Mouse (Mus musculus): ENCODE results near the gene Rln1. TPM values are rescaled to one million over a fixed set of nuclear protein-coding genes. Genes with fewer than 3 reads are reported as not detected.

Gene Rln1
- polyA plus RNA-seq, 1 experiment from 2014 or later, result not detected

- peak overlapping the region; percentile 31 for H3K4me3 ChIP-seq
- peak overlapping the region; percentile 57 for H3K4me2 ChIP-seq
- H3K9me3 ChIP-seq, result no peaks in the 10 kb centered on the region
- peak; percentile 70; the same call in 1 of the 2 replicates for ATAC-seq (ENCODE audit: borderline replicate concordance, extremely low read depth, low FRiP score, low TSS enrichment)
- no peak overlapping the region for H3K27ac ChIP-seq
- H3K9ac ChIP-seq, result 0 out of 2 replicates have a peak overlapping the region, but pooled peaks have one; percentile 19
- no peaks in the 10 kb centered on the region for H3K27me3 ChIP-seq
- WGBS, result 4% methylated on average over 20 of the region's 20 CpGs
- no peaks in the 10 kb centered on the region for H3K4me1 ChIP-seq
- H3K36me3 ChIP-seq, result no peaks in the 10 kb centered on the region
Measured at GRCm38 (mm10) chr19:29354895-29355877, 20.7 kb upstream of the Rln1 start.

GRCm38 (mm10) chr19:29350991-29351390, 16.5 kb upstream of the Rln1 start:
- no peak for ATAC-seq (ENCODE audit: borderline replicate concordance, extremely low read depth, low FRiP score, low TSS enrichment)
- Histone ChIP-seq H3K4me3 (no peak overlapping the region), H3K36me3 (no peaks in the 10 kb centered on the region), H3K27me3 (no peaks in the 10 kb centered on the region), H3K4me1 (no peaks in the 10 kb centered on the region), H3K27ac (no peak overlapping the region), H3K4me2 (no peak overlapping the region), H3K9ac (no peak overlapping the region), H3K9me3 (no peaks in the 10 kb centered on the region)
- WGBS, result 52% methylated on average over 5 of the region's 5 CpGs

- Histone ChIP-seq H3K9me3 (no peaks in the 10 kb centered on the region), H3K4me1 (no peaks in the 10 kb centered on the region), H3K4me2 (no peak overlapping the region), H3K36me3 (no peaks in the 10 kb centered on the region), H3K9ac (no peak overlapping the region), H3K27me3 (no peaks in the 10 kb centered on the region), H3K4me3 (no peak overlapping the region), H3K27ac (no peak overlapping the region)
- WGBS, result 72% methylated on average over 6 of the region's 6 CpGs
- ATAC-seq (ENCODE audit: borderline replicate concordance, extremely low read depth, low FRiP score, low TSS enrichment), result no peak
Measured at GRCm38 (mm10) chr19:29345636-29346035, 11.2 kb upstream of the Rln1 start.

GRCm38 (mm10) chr19:29344868-29345267, 10.4 kb upstream of the Rln1 start:
- Histone ChIP-seq H3K4me2 (no peak overlapping the region), H3K27ac (no peak overlapping the region), H3K9ac (no peak overlapping the region), H3K4me3 (no peak overlapping the region), H3K4me1 (no peaks in the 10 kb centered on the region), H3K9me3 (no peaks in the 10 kb centered on the region), H3K27me3 (no peaks in the 10 kb centered on the region), H3K36me3 (no peaks in the 10 kb centered on the region)
- ATAC-seq (ENCODE audit: borderline replicate concordance, extremely low read depth, low FRiP score, low TSS enrichment), result no peak

GRCm38 (mm10) chr19:29342281-29342680, 7.8 kb upstream of the Rln1 start:
- Histone ChIP-seq H3K27me3 (no peaks in the 10 kb centered on the region), H3K9ac (no peak overlapping the region), H3K9me3 (no peaks in the 10 kb centered on the region), H3K4me3 (no peak overlapping the region), H3K36me3 (no peaks in the 10 kb centered on the region), H3K4me2 (no peak overlapping the region), H3K4me1 (no peaks in the 10 kb centered on the region), H3K27ac (no peak overlapping the region)
- no peak for ATAC-seq (ENCODE audit: borderline replicate concordance, extremely low read depth, low FRiP score, low TSS enrichment)
- WGBS, result 73% methylated on average over 6 of the region's 6 CpGs

- H3K27ac ChIP-seq, result no peak overlapping the region
- H3K4me2 ChIP-seq, result no peak overlapping the region
- no peaks in the 10 kb centered on the region for H3K4me1 ChIP-seq
- no peaks in the 10 kb centered on the region for H3K9me3 ChIP-seq
- no peaks in the 10 kb centered on the region for H3K36me3 ChIP-seq
- no peak overlapping the region for H3K9ac ChIP-seq
- ATAC-seq (ENCODE audit: borderline replicate concordance, extremely low read depth, low FRiP score, low TSS enrichment), result no peak
- H3K4me3 ChIP-seq, result no peak overlapping the region
- H3K27me3 ChIP-seq, result no peaks in the 10 kb centered on the region
- WGBS, result 81% methylated on average over 4 of the region's 4 CpGs
Measured at GRCm38 (mm10) chr19:29341029-29341428, 6.6 kb upstream of the Rln1 start.

- WGBS, result 87% methylated on average over 2 of the region's 2 CpGs
- ATAC-seq (ENCODE audit: borderline replicate concordance, extremely low read depth, low FRiP score, low TSS enrichment), result no peak
- no peak overlapping the region for H3K4me2 ChIP-seq
- no peak overlapping the region for H3K4me3 ChIP-seq
- no peak overlapping the region for H3K27ac ChIP-seq
- no peaks in the 10 kb centered on the region; the same call in 1 of the 2 replicates for H3K4me1 ChIP-seq
- no peak overlapping the region for H3K9ac ChIP-seq
- no peaks in the 10 kb centered on the region for H3K36me3 ChIP-seq
- no peaks in the 10 kb centered on the region for H3K9me3 ChIP-seq
- H3K27me3 ChIP-seq, result peaks cover 20% of the 10 kb centered on the region
Measured at GRCm38 (mm10) chr19:29336624-29337023, 2.2 kb upstream of the Rln1 start.

GRCm38 (mm10) chr19:29326822-29327552, 7.5 kb downstream of the Rln1 start:
- no peaks in the 10 kb centered on the region for H3K9me3 ChIP-seq
- no peaks in the 10 kb centered on the region for H3K36me3 ChIP-seq
- H3K4me2 ChIP-seq, result no peak overlapping the region
- WGBS, result 76% methylated on average over 13 of the region's 13 CpGs
- no peak overlapping the region for H3K27ac ChIP-seq
- no peak overlapping the region for H3K4me3 ChIP-seq
- H3K4me1 ChIP-seq, result no peaks in the 10 kb centered on the region
- no peak overlapping the region for H3K9ac ChIP-seq
- H3K27me3 ChIP-seq, result peaks cover 6% of the 10 kb centered on the region; the same call in 1 of the 2 replicates
- no peak for ATAC-seq (ENCODE audit: borderline replicate concordance, extremely low read depth, low FRiP score, low TSS enrichment)

- no peak for ATAC-seq (ENCODE audit: borderline replicate concordance, extremely low read depth, low FRiP score, low TSS enrichment)
- no peak overlapping the region for H3K4me2 ChIP-seq
- H3K27me3 ChIP-seq, result peaks cover 6% of the 10 kb centered on the region; the same call in 1 of the 2 replicates
- no peaks in the 10 kb centered on the region for H3K4me1 ChIP-seq
- H3K27ac ChIP-seq, result no peak overlapping the region
- no peaks in the 10 kb centered on the region for H3K36me3 ChIP-seq
- H3K9ac ChIP-seq, result no peak overlapping the region
- H3K9me3 ChIP-seq, result no peaks in the 10 kb centered on the region
- 79% methylated on average over 4 of the region's 4 CpGs for WGBS
- H3K4me3 ChIP-seq, result no peak overlapping the region
Measured at GRCm38 (mm10) chr19:29326396-29326795, 8.1 kb downstream of the Rln1 start.

- Histone ChIP-seq H3K4me3 (peak overlapping the region; percentile 33), H3K4me1 (no peaks in the 10 kb centered on the region), H3K4me2 (peak overlapping the region; percentile 66), H3K27me3 (peaks cover 6% of the 10 kb centered on the region; the same call in 1 of the 2 replicates), H3K36me3 (no peaks in the 10 kb centered on the region), H3K27ac (no peak overlapping the region), H3K9ac (no peak overlapping the region), H3K9me3 (no peaks in the 10 kb centered on the region)
- WGBS, result 25% methylated on average over 9 of the region's 9 CpGs
- ATAC-seq (ENCODE audit: borderline replicate concordance, extremely low read depth, low FRiP score, low TSS enrichment), result no peak
Measured at GRCm38 (mm10) chr19:29325852-29326180, 8.7 kb downstream of the Rln1 start.

GRCm38 (mm10) chr19:29325053-29325851, 9.2 kb downstream of the Rln1 start, which contains the start of gene Insl6:
Insl6 (minus strand) TSS chr19:29325356.
- H3K9ac ChIP-seq, result no peak within 1 kb of the TSS
- H3K4me2 ChIP-seq, result peak within 1 kb of the TSS; percentile 66
- no peaks in the 10 kb centered on the region for H3K4me1 ChIP-seq
- H3K27ac ChIP-seq, result no peak within 1 kb of the TSS
- peak; percentile 96 for ATAC-seq (ENCODE audit: borderline replicate concordance, extremely low read depth, low FRiP score, low TSS enrichment)
- H3K9me3 ChIP-seq, result no peaks in the 10 kb centered on the region
- peak within 1 kb of the TSS; percentile 33 for H3K4me3 ChIP-seq
- 2% methylated on average over 30 of the region's 31 CpGs for WGBS
- no peaks in the 10 kb centered on the region for H3K36me3 ChIP-seq
- H3K27me3 ChIP-seq, result peaks cover 6% of the 10 kb centered on the region; the same call in 1 of the 2 replicates
